Mouse (Mus musculus): Measurements from ENCODE around the gene Fgfr2. TPM values are rescaled to one million over a fixed set of nuclear protein-coding genes. Genes with fewer than 3 reads are reported as not detected.

Gene Fgfr2
- total RNA-seq, 2 experiments from 2014 or later = 2.1 to 3.9 TPM

GRCm38 (mm10) chr7:130636902-130637301 is 2486.2 kb downstream of the Fgfr2 start:
- intact Hi-C loops (cut with DNase I) = no loop called here
- DNase-seq = no peak

GRCm38 (mm10) chr7:130636274-130636673 is 2486.9 kb downstream of the Fgfr2 start:
- no peak for DNase-seq
- intact Hi-C loops (cut with DNase I) = no loop called here

- intact Hi-C loops (cut with DNase I) = no loop called here
- DNase-seq = no peak
Observed at GRCm38 (mm10) chr7:130635212-130635611, 2487.9 kb downstream of the Fgfr2 start.

GRCm38 (mm10) chr7:130634259-130634871 is 2488.8 kb downstream of the Fgfr2 start:
- intact Hi-C loops (cut with DNase I) = no loop called here

GRCm38 (mm10) chr7:130632379-130632732 is 2490.8 kb downstream of the Fgfr2 start:
- intact Hi-C loops (cut with DNase I) = no loop called here
- DNase-seq = no peak

More at GRCm38 (mm10) chr7:130634259-130634871, 2488.8 kb downstream of the Fgfr2 start:
- DNase-seq = no peak

GRCm38 (mm10) chr7:130631553-130632378 is 2491.4 kb downstream of the Fgfr2 start:
- intact Hi-C loops (cut with DNase I) = no loop called here

GRCm38 (mm10) chr7:130630956-130631355 is 2492.2 kb downstream of the Fgfr2 start:
- intact Hi-C loops (cut with DNase I) = no loop called here
- DNase-seq = no peak

More at GRCm38 (mm10) chr7:130631553-130632378, 2491.4 kb downstream of the Fgfr2 start:
- DNase-seq = peak; percentile 62 to 72

- no peak for DNase-seq
- intact Hi-C loops (cut with DNase I) = no loop called here
Observed at GRCm38 (mm10) chr7:130629999-130630398, 2493.2 kb downstream of the Fgfr2 start.

GRCm38 (mm10) chr7:130628601-130629000 is 2494.5 kb downstream of the Fgfr2 start:
- no peak for DNase-seq
- intact Hi-C loops (cut with DNase I) = no loop called here

GRCm38 (mm10) chr7:130625361-130625760 is 2497.8 kb downstream of the Fgfr2 start:
- intact Hi-C loops (cut with DNase I) = no loop called here
- DNase-seq = no peak

- intact Hi-C loops (cut with DNase I) = no loop called here
- DNase-seq = no peak
Observed at GRCm38 (mm10) chr7:130624299-130624698, 2498.9 kb downstream of the Fgfr2 start.

- DNase-seq = no peak
- intact Hi-C loops (cut with DNase I) = no loop called here
Observed at GRCm38 (mm10) chr7:130622359-130622758, 2500.8 kb downstream of the Fgfr2 start.

- DNase-seq = peak in 1 of 2 experiments; percentile 38
- intact Hi-C loops (cut with DNase I) = no loop called here
Observed at GRCm38 (mm10) chr7:130621953-130622352, 2501.2 kb downstream of the Fgfr2 start.

GRCm38 (mm10) chr7:130621068-130621467 is 2502.1 kb downstream of the Fgfr2 start:
- intact Hi-C loops (cut with DNase I) = no loop called here
- no peak for DNase-seq

GRCm38 (mm10) chr7:130617591-130617990 is 2505.6 kb downstream of the Fgfr2 start:
- intact Hi-C loops (cut with DNase I) = no loop called here
- no peak for DNase-seq

GRCm38 (mm10) chr7:130613973-130614372 is 2509.2 kb downstream of the Fgfr2 start:
- no peak for DNase-seq
- intact Hi-C loops (cut with DNase I) = no loop called here

GRCm38 (mm10) chr7:130606958-130607357 is 2516.2 kb downstream of the Fgfr2 start:
- no peak for DNase-seq
- intact Hi-C loops (cut with DNase I) = loop anchor here (5.0 kb wide), 2 partner anchors 70 to 150 kb away; no protein-coding TSS in a partner anchor

- intact Hi-C loops (cut with DNase I) = loop anchor here (5.0 kb wide), 2 partner anchors 68 to 152 kb away; no protein-coding TSS in a partner anchor
- DNase-seq = peak in 1 of 2 experiments; percentile 41
Observed at GRCm38 (mm10) chr7:130605111-130605510, 2518.0 kb downstream of the Fgfr2 start.

- no peak for DNase-seq
- intact Hi-C loops (cut with DNase I) = loop anchor here (5.0 kb wide), 1 partner anchor 88 kb away; no protein-coding TSS in a partner anchor
Observed at GRCm38 (mm10) chr7:130604390-130604789, 2518.8 kb downstream of the Fgfr2 start.

GRCm38 (mm10) chr7:130603556-130603955 is 2519.6 kb downstream of the Fgfr2 start:
- DNase-seq = no peak
- intact Hi-C loops (cut with DNase I) = loop anchor here (5.0 kb wide), 1 partner anchor 89 kb away; no protein-coding TSS in a partner anchor

GRCm38 (mm10) chr7:130602804-130603203 is 2520.3 kb downstream of the Fgfr2 start:
- intact Hi-C loops (cut with DNase I) = loop anchor here (5.0 kb wide), 1 partner anchor 89 kb away; no protein-coding TSS in a partner anchor

More at GRCm38 (mm10) chr7:130602804-130603203, 2520.3 kb downstream of the Fgfr2 start:
- no peak for DNase-seq

Data from heart, postnatal 14 days (tissue).